Mouse (Mus musculus) kidney, adult 2 months (tissue): ENCODE measurements around the gene Arl14.

Source experiments
- CTCF ChIP-seq: fragments of 200-500 bp; conservative IDR thresholded peaks from 2 replicates; pipeline ENCODE4 v1.5.1; 2011; ENCODE audit warnings: low read depth, mild to moderate bottlenecking, control low read depth, low read length, moderate library complexity, mixed read lengths; ENCODE audit not compliant: insufficient read depth, insufficient read length
- POLR2A ChIP-seq: fragments of 200-500 bp; IDR thresholded peaks from one replicate; pipeline ENCODE4 v1.6.1; 2011; ENCODE audit warnings: low read depth, low read length, control low read depth

GRCm38 (mm10) chr3:69254676-69255075, 32.5 kb downstream of the Arl14 start:
- TF ChIP-seq CTCF (no peak), POLR2A (no peak)
